Mouse (Mus musculus): ENCODE measurements around the gene Tmem100.

Gene Tmem100

GRCm38 (mm10) chr11:90015281-90015680 lies 14.9 kb upstream of the Tmem100 start:
- no peak for DNase-seq

DNA sequence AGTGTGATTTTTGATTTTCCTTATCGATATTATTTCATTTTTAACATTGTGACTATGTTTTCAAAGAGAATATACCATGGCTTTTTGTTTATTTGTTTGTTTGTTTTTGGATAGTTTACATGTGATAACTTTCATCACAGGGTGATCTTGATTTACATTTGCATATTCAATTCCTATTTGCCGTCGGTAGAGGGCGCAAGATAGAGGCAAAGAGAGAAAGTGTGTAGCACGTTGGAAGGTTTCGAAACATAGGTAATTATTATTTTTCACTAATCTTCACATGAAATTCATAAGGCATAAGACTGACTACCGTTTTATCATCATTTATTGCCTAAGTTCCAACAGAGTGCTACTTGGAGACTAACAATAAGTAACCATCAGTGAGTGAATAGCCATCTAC lies 11.0 kb upstream of the Tmem100 start:
- no peak for DNase-seq

DNA sequence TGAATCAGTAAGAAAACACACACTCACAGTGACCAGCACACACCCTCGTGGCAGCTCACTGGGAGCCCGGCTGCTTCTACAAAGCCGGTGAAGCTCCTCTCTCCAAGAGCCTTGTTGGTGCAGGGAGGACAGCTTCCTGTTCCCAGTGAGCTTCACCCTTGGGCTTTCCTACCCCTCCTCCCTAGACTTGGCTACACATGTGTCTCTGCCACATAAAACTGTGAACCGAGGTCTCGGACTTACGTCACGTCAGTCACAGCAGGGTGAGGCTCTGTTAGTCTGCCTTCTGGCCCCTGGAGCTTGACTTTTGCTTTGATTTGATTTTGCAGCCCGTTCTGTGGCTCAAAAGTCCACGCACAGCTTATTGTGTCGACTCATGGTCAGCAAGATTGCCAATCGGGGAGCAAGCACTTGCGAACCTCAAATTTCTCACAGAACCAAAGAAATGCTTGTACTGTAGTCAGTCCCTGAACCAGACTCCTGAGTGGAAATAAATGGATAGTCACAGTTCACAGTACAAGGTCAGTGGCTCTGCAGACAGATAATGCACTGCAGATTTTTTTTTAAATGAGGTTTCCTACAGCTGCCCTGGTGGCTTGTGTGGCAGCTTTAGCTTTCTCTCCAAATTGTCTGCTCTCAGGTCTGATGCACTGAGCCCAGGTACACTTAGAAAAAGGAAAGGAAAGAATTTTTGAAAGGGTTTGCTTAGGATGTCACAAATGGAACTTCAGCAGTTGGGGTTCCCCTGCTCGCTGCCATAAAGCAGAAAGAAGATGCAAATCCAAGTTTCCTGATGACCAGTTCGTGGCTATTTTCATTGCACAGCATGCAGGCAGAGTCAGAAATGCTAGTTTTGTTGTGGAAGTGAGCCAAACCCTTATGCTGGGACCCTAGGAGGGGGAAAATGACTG lies 4.0 kb upstream of the Tmem100 start:
- DNase-seq = no peak

- no peak for DNase-seq
Measured at GRCm38 (mm10) chr11:90026802-90027174, 3.4 kb upstream of the Tmem100 start.

DNA sequence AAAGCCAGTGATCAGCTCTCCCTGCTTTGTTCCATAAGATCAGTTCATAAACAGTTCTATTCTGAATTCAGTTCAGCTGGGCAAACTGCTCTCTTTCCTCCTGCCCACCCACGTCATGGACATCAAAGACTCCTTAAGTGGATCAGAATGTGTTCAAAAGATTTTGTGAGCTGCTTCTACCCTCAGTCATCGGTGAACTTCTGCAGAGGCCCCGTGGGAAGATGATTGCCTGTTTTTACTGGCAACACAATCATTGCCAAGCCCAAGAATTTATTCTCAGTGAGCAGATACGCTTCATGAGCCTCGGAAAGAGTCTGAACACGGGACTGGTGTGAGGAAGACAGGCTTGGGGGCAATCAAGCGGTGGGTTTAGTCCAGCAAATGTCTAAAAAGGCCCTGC lies 2.9 kb upstream of the Tmem100 start:
- DNase-seq = no peak

GRCm38 (mm10) chr11:90028746-90029145 lies 1.4 kb upstream of the Tmem100 start:
- no peak for DNase-seq

GRCm38 (mm10) chr11:90029354-90029753 lies 794 bp upstream of the Tmem100 start:
- no peak for DNase-seq

DNA sequence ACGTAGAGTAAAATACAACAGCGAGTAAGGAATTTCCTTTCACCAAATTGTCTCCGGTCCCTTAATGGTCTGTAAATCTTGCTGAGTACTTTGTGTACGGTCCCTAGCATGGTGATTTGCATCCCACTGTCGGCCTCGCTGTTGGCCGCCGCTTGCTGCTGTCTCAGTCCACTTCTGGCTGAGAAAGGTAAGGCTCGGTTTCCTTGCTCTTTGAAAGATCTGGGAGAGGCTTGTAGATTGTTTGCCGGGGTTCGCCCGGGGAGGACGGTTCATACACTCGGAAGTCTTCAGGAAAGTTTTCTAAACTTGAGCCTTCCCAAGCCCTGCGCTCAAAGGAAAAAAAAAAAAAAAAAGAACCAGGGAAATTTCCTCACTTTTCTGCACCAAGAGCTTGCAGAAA lies 409 bp downstream of the Tmem100 start:
- no peak for DNase-seq

DNA sequence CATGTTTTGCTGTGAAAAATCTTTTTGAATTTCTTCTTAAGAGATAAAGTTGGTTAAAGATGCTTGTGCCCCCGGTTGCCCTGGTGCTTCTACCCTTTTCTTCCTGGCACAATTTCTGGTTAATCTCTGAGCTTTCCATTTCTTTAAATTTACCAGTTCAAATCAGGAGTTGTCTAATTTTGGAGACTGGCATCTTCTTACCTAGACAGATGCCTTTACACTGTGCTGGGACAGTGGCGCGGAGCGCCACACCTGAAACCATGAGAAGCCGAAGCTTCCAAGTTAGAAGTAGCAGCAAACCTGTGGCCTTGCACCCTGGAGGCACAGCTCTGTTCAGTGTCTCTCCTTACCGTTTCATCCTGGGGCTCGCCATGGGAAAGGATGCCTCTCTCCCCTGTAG lies 928 bp downstream of the Tmem100 start:
- DNase-seq = no peak

- DNase-seq = no peak
Measured at GRCm38 (mm10) chr11:90032807-90033206, 2.7 kb downstream of the Tmem100 start.

DNA sequence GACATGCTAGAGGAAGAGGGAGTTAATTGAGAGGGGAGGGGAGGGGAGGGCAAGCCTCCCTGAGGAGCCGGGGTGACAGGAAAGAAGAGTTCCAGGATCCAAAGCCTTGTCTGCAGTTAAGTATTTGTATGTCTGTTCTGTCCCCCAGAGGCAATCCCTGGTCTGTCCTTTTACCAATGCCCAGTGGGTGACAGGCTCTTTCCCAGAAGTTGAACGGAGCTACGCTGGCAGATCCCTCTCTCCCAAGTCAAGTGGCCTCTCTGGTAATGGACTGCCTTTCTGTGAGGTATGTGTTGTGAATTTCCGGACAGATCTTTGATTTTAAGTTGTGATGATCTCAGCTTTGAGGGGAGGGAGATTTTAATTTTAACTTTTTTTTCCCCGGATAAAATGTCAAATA lies 3.3 kb downstream of the Tmem100 start:
- DNase-seq = no peak

GRCm38 (mm10) chr11:90034646-90035045 lies 4.5 kb downstream of the Tmem100 start:
- no peak for DNase-seq

DNA sequence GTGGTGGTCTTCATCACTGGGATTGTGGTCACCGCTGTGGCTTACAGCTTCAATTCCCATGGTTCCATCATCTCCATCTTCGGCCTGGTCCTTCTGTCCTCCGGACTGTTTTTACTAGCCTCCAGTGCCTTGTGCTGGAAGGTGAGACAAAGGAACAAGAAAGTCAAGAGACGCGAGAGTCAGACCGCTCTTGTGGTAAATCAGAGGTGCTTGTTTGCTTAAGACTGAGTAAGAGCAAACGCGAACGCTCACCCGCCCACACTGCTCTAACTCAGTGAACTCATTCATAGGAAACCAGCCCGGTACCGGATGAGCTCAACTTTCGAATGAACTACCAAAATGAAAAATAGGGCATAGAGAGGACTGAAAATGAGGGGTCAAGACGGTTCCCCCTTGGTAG lies 5.4 kb downstream of the Tmem100 start:
- DNase-seq = no peak

- no peak for DNase-seq
Measured at GRCm38 (mm10) chr11:90036416-90036815, 6.3 kb downstream of the Tmem100 start.

DNA sequence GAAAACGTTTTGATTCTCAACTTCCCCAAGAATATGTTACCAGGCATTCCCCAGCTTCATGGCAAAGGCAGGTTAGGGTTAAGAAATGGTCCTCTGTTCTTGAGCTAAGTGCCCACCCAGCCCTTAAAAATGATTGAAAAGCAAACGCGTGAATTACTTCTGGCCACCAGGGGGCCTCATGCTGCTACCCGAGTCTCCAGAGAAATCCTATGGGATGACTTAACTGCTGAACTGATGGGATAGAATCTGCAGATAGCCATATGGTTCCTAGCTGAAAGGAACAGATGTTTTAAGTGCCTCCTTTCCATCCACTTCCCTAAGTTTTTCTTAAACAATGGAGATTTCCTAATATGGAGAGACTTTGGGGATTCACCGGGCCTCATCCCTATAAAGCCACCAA lies 7.9 kb downstream of the Tmem100 start:
- DNase-seq = no peak

DNA sequence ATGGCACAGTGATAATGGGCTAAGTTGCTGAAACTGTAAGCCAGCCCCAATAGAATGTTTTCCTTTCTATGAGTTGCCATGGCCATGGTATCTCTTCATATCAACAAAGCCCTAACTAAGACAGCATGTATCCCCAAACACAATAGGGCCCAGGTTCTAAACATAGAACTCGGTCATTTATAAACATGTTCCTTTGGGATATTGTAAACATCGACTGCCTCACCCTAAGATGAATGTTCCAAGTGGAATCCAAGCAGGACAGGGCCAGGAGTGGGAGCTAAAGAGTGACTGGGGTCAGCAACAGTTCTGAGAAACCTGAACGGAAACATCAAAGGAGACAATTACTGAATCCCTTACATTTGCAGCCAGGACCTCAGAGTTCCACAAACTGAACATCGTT lies 14.3 kb downstream of the Tmem100 start:
- DNase-seq = no peak

GRCm38 (mm10) chr11:90046211-90046610 lies 16.1 kb downstream of the Tmem100 start:
- no peak for DNase-seq

DNA sequence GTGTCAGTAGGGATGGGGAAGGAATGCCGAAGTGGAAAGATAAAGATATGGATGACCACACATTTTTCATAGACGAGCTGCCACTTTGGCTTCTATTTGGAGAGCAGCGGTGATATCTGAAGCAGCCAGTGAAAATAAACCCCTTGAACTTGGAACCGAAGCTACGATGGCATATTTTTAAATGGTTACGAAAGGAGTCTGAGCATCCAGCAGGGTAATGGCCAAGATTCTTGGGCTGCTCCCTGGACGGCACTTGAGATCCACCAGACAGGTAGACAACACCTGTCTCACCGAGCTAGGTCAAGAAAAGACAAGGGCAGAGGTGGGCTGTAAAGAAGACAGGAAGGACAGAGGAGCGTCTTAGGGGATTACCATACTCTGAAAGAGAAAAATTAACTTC lies 17.1 kb downstream of the Tmem100 start:
- no peak for DNase-seq

- no peak for DNase-seq
Measured at GRCm38 (mm10) chr11:90050016-90050415, 19.9 kb downstream of the Tmem100 start.

GRCm38 (mm10) chr11:90052785-90053184 lies 22.6 kb downstream of the Tmem100 start:
- no peak for DNase-seq

- no peak for DNase-seq
Measured at GRCm38 (mm10) chr11:90053820-90054219, 23.7 kb downstream of the Tmem100 start.

GRCm38 (mm10) chr11:90054401-90054800 lies 24.3 kb downstream of the Tmem100 start:
- DNase-seq = no peak

DNA sequence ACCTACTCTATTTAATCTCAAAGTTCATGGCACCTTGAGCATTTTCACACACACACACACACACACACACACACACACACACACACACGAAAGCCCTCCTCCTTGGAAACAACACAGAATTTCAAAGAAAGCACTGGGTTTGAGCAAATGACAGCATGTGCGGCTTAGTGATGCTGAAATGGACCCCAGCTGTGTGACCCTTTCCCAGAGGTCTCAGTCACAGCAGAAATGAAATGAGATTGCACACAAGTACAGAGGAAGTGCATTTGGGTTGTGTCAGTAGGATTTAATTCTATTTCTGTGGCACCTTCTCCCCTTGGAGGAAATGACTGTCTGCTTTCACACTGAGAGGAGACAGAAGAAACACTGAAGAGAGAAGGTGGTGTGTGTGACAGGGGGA lies 26.9 kb downstream of the Tmem100 start:
- no peak for DNase-seq

DNA sequence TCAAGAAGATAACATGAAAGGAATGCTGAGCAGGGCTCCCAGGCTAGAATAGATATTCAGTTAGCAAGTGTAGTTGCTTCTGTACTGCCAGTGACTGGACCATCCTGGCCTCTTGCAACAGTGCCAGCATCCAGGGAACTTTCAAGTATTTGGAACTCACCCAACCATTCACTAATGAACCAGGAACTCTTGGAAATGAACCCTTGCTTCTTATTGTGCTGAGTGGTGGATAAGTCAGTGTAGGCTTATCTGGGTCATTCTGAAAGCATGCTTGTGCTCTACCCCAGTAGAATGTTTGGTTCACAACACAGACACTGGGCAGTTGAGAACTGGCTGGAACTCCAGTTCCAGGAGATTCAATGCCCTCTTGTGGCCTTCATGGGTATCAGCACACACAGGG lies 29.1 kb downstream of the Tmem100 start:
- DNase-seq = no peak

DNA sequence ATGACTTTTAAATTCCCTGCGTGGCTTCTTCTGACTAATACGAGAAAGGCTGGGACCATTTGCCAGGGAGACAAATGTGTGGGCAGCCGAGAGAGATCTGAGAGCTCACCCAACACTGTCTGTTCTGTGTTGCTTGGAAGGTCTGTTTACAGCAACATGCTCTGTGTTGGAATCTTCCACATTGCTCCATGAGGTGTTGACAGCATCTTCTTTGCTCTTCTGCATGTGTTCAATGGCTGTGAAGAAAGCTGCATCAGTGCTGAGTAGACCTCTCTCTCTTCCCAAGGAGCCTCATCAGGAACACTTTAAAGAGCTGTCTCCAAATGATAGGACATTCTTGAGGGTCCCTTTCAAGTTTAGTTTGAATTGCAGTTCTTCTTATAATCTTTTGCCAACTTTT lies 32.5 kb downstream of the Tmem100 start:
- no peak for DNase-seq
